Mouse (Mus musculus): Measurements from ENCODE around the gene Ctf2. TPM values are rescaled to one million over a fixed set of nuclear protein-coding genes. Genes with fewer than 3 reads are reported as not detected.

Ctf2 gene
- total and polyA plus RNA-seq, 3 experiments: 0.36 TPM; not detected in 2

DNA sequence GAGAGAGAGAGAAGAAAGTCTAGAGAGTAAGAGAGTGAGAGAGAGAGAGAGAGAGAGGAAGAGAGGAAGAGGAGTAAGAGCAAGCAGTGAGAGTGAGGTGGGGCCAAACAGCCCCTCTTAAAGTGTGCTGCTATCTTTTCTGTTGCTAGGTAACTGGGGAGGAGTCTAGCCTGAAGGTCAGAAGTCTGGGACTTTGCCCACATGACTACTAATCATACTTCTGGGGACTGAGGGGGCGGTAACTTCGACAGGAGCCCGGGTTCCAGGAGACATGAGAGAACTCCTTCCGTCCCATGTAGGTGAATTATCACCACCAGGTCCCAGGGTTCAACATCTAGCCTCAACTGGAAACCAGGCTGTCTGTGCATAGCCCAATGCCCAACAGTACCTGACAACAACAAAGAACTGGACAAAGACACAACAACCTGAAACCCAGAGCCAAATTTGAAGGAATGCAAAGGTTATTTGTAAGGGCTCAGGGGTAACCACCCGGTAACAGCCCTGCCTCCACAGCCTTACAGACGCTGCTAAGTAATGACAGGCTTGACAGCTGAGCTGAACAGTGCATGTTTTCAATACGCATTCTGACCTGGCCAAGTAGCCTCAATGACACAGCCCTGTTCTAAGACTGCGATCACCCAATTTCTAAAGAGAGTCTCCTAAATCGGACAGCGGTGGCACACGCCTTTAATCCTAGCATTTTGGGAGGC is 45.1 kb downstream of the Ctf2 start:
- dilution Hi-C loops (cut with MboI; ENCODE audit: extremely low pct_ligation_motif_present, extremely low pct_unique_long_range_greater_than_20kb, low sequenced_read_pairs): no loop called here
- no peak overlapping the region for H3K4me2 ChIP-seq (ENCODE audit: insufficient read depth, low read depth, poor library complexity, severe bottlenecking)
- in situ Hi-C loops (cut with MboI; ENCODE audit: low pct_ligation_motif_present, low pct_unique_long_range_greater_than_20kb, low sequenced_read_pairs): no loop called here

GRCm38 (mm10) chr7:127685304-127686018 is 46.5 kb downstream of the Ctf2 start:
- Histone ChIP-seq H3K27ac (ENCODE audit: insufficient read depth, low read depth) (no peak overlapping the region), H3K4me2 (ENCODE audit: insufficient read depth, low read depth, poor library complexity, severe bottlenecking) (no peak overlapping the region), H3K9me3 (replicated peaks; ENCODE audit: low read length) (no peaks in the 10 kb centered on the region), H3K79me2 (replicated peaks; ENCODE audit: control insufficient read depth, extremely low read depth, insufficient read depth, poor library complexity, severe bottlenecking) (no peaks in the 10 kb centered on the region), H3K27me3 (replicated peaks) (no peaks in the 10 kb centered on the region), H3K9ac (ENCODE audit: insufficient read depth, low read depth) (no peak overlapping the region), H3K36me3 (replicated peaks in 1 of 2; ENCODE audit: control insufficient read depth in 1 of 2, insufficient read depth in 1 of 2, low read length in 1 of 2) (peaks cover 0 to 14% of the 10 kb centered on the region in 2 experiments), H3K4me3 (replicated peaks in 1 of 3; ENCODE audit: low read depth in 2 of 3, low read length in 2 of 3, poor library complexity in 1 of 3) (no peak overlapping the region), H3K4me1 (ENCODE audit: control insufficient read depth in 1 of 2, insufficient read depth in 2 of 2) (peaks cover 0 to 9% of the 10 kb centered on the region in 2 experiments; a peak in 2 of 4 replicates)
- no peak for DNase-seq (ENCODE audit: extremely low read depth)
- no peak for TF ChIP-seq MYC (IDR thresholded peaks at IDR 0.05; ENCODE audit: low read depth, low read length)
- no peak for TF ChIP-seq RCOR1 (conservative IDR thresholded peaks at IDR 0.05; ENCODE audit: low read depth, low read length)
- no peak for TF ChIP-seq UBTF (IDR thresholded peaks at IDR 0.05; ENCODE audit: low read depth, low read length)
- TF ChIP-seq GABPA (IDR thresholded peaks at IDR 0.05; ENCODE audit: insufficient replicate concordance, low read depth, low read length): no peak
- TF ChIP-seq JUND (conservative IDR thresholded peaks at IDR 0.05; ENCODE audit: low read depth, low read length): no peak
- no peak for TF ChIP-seq ZNF384 (IDR thresholded peaks at IDR 0.05; ENCODE audit: low read depth, low read length)
- no peak for TF ChIP-seq IRF4 (IDR thresholded peaks at IDR 0.05; ENCODE audit: low read depth, low read length)
- no peak for TF ChIP-seq CTCF (conservative IDR thresholded peaks at IDR 0.05 in 1 of 2, IDR thresholded peaks at IDR 0.05 in 1 of 2; ENCODE audit: low read depth in 2 of 2, low read length in 2 of 2)
- TF ChIP-seq E2F4 (IDR thresholded peaks at IDR 0.05; ENCODE audit: insufficient replicate concordance, low read depth, low read length): no peak
- TF ChIP-seq KAT2A (IDR thresholded peaks at IDR 0.05; ENCODE audit: insufficient replicate concordance, low read length): no peak
- no peak for TF ChIP-seq POLR2A (IDR thresholded peaks at IDR 0.05; ENCODE audit: low read depth, low read length)
- no peak for TF ChIP-seq CHD1 (IDR thresholded peaks at IDR 0.05; ENCODE audit: low read depth, low read length)
- TF ChIP-seq RAD21 (IDR thresholded peaks at IDR 0.05; ENCODE audit: low read depth, low read length): no peak
- no peak for TF ChIP-seq SIN3A (IDR thresholded peaks at IDR 0.05; ENCODE audit: low read length)
- dilution Hi-C loops (cut with MboI; ENCODE audit: extremely low pct_ligation_motif_present, extremely low pct_unique_long_range_greater_than_20kb, low sequenced_read_pairs): no loop called here
- in situ Hi-C loops (cut with MboI; ENCODE audit: low pct_ligation_motif_present, low pct_unique_long_range_greater_than_20kb, low sequenced_read_pairs): no loop called here

More for the DNA sequence above, 45.1 kb downstream of the Ctf2 start:
- TF ChIP-seq PAX5 (IDR thresholded peaks at IDR 0.05; ENCODE audit: low read length) (no peak), SMC3 (IDR thresholded peaks at IDR 0.05; ENCODE audit: low read depth, low read length) (no peak), NRF1 (IDR thresholded peaks at IDR 0.05; ENCODE audit: low read depth, low read length) (no peak), ZMIZ1 (IDR thresholded peaks at IDR 0.05; ENCODE audit: low read depth, low read length) (no peak), HCFC1 (IDR thresholded peaks at IDR 0.05; ENCODE audit: low read depth, low read length) (no peak), CHD1 (IDR thresholded peaks at IDR 0.05; ENCODE audit: low read depth, low read length) (no peak)
- H3K4me1 ChIP-seq (ENCODE audit: control insufficient read depth in 1 of 2, insufficient read depth in 2 of 2): peaks cover 0 to 4% of the 10 kb centered on the region in 2 experiments; a peak in 2 of 4 replicates
- no peak for DNase-seq (ENCODE audit: extremely low read depth)
- no peak overlapping the region for H3K9ac ChIP-seq (ENCODE audit: insufficient read depth, low read depth)
- peaks cover 0 to 17% of the 10 kb centered on the region in 2 experiments for H3K36me3 ChIP-seq (replicated peaks in 1 of 2; ENCODE audit: control insufficient read depth in 1 of 2, insufficient read depth in 1 of 2, low read length in 1 of 2)
- H3K27me3 ChIP-seq (replicated peaks): no peaks in the 10 kb centered on the region
- no peaks in the 10 kb centered on the region for H3K9me3 ChIP-seq (replicated peaks; ENCODE audit: low read length)
- H3K4me3 ChIP-seq (replicated peaks in 1 of 3; ENCODE audit: low read depth in 2 of 3, low read length in 2 of 3, poor library complexity in 1 of 3): no peak overlapping the region
- H3K27ac ChIP-seq (ENCODE audit: insufficient read depth, low read depth): no peak overlapping the region
- H3K79me2 ChIP-seq (replicated peaks; ENCODE audit: control insufficient read depth, extremely low read depth, insufficient read depth, poor library complexity, severe bottlenecking): no peaks in the 10 kb centered on the region

Data from CH12.LX (cell line).